Mouse (Mus musculus) lung, postnatal 0 days (tissue): Measurements from ENCODE around the gene Cachd1. TPM values are rescaled to one million over a fixed set of nuclear protein-coding genes. Genes with fewer than 3 reads are reported as not detected.

Experiments
- ATAC-seq: fragments of 200-750 bp; cut with Nextera tagmentation; 2 replicates; pipeline ENCODE4 v1.8.0; 2017; ENCODE audit warnings: moderate library complexity
- DNase-seq: peaks from one replicate; pipeline ENCODE4 v3.0.0-alpha.2; 2016; ENCODE audit warnings: low spot score
- H3K27ac ChIP-seq: fragments of 300-500 bp; sonication (generic); 2 replicates; pipeline ENCODE4 v1.5.1; 2014; ENCODE audit warnings: antibody characterized with exemption, mild to moderate bottlenecking, low read length, mixed read lengths
- H3K27me3 ChIP-seq: fragments of 300-500 bp; sonication (generic); replicated peaks from 2 replicates; pipeline ENCODE4 v1.6.1; 2014; ENCODE audit warnings: low read length, mixed read lengths; ENCODE audit not compliant: insufficient read depth
- H3K36me3 ChIP-seq: fragments of 300-500 bp; sonication (generic); 2 replicates; pipeline ENCODE4 v1.6.1; 2014; ENCODE audit warnings: low read length, mixed read lengths; ENCODE audit not compliant: insufficient read depth
- H3K4me1 ChIP-seq: fragments of 300-500 bp; sonication (generic); 2 replicates; pipeline ENCODE4 v1.6.1; 2014; ENCODE audit warnings: antibody characterized with exemption, low read depth, low read length, mixed read lengths; ENCODE audit not compliant: insufficient read depth
- H3K4me2 ChIP-seq: fragments of 300-500 bp; sonication (generic); replicated peaks from 2 replicates; pipeline ENCODE4 v1.6.1; 2014; ENCODE audit warnings: low read depth, mild to moderate bottlenecking, low read length, moderate library complexity, mixed read lengths
- H3K4me3 ChIP-seq: fragments of 300-500 bp; sonication (generic); 2 replicates; pipeline ENCODE4 v1.5.1; 2014; ENCODE audit warnings: low read depth, low read length
- H3K9ac ChIP-seq: fragments of 300-500 bp; sonication (generic); replicated peaks from 2 replicates; pipeline ENCODE4 v1.6.1; 2014; ENCODE audit warnings: low read depth, mild to moderate bottlenecking
- H3K9me3 ChIP-seq: fragments of 300-500 bp; sonication (generic); 2 replicates; pipeline ENCODE4 v1.6.1; 2016; ENCODE audit warnings: low read length, mixed read lengths
- CTCF ChIP-seq: IDR thresholded peaks from 2 replicates; pipeline ENCODE4 v1.5.1; 2016; ENCODE audit warnings: antibody characterized with exemption, mild to moderate bottlenecking
- EP300 ChIP-seq: IDR thresholded peaks from 2 replicates; pipeline ENCODE4 v1.6.1; 2016; ENCODE audit warnings: antibody characterized with exemption, mild to moderate bottlenecking, control low read depth
- WGBS: fragments of 180-500 bp; shearing (Covaris S2); extraction: QIAGEN DNeasy Blood & Tissue Kit; methylation state at CpG from one replicate; pipeline ENCODE4 v1.1.7; 2014; 5-methylcytosine and 5-hydroxymethylcytosine counted together
- polyA plus RNA-seq: library from polyadenylated mRNA; unstranded; fragments of >200 nt; fragmentation: Nextera tagmentation; extraction: Ambion mirVana; gene quantifications from 2 replicates; pipeline ENCODE4 v1.2.1, GENCODE M21; 2015

The Cachd1 gene
- polyA plus RNA-seq, 1 experiment from 2014 or later = 10.3 TPM

- no peak overlapping the region for H3K4me2 ChIP-seq
- H3K27me3 ChIP-seq = no peaks in the 10 kb centered on the region
- H3K9me3 ChIP-seq = no peaks in the 10 kb centered on the region
- no peak overlapping the region for H3K9ac ChIP-seq
- DNase-seq (no peak), ATAC-seq (no peak)
- no peak overlapping the region for H3K4me3 ChIP-seq
- H3K36me3 ChIP-seq = no peaks in the 10 kb centered on the region
- no peak for TF ChIP-seq CTCF
- no peak for TF ChIP-seq EP300
- peaks cover 3% of the 10 kb centered on the region; the same call in 1 of the 2 replicates for H3K4me1 ChIP-seq
- no peak overlapping the region for H3K27ac ChIP-seq
Observed at GRCm38 (mm10) chr4:101044149-101044548, 267.7 kb downstream of the Cachd1 start.

GRCm38 (mm10) chr4:101046576-101046975 is 270.1 kb downstream of the Cachd1 start:
- Histone ChIP-seq H3K4me1 (peaks cover 3% of the 10 kb centered on the region; the same call in 1 of the 2 replicates), H3K4me2 (no peak overlapping the region), H3K9me3 (no peaks in the 10 kb centered on the region), H3K27me3 (no peaks in the 10 kb centered on the region), H3K4me3 (no peak overlapping the region), H3K36me3 (no peaks in the 10 kb centered on the region), H3K27ac (no peak overlapping the region), H3K9ac (no peak overlapping the region)
- DNase-seq (peak; percentile 37), ATAC-seq (peak; percentile 35; the same call in 1 of the 2 replicates)
- TF ChIP-seq CTCF (no peak), EP300 (no peak)
- 42% methylated on average over 4 of the region's 4 CpGs for whole genome bisulfite sequencing

- Histone ChIP-seq H3K27me3 (no peaks in the 10 kb centered on the region), H3K27ac (no peak overlapping the region), H3K4me3 (no peak overlapping the region), H3K9me3 (no peaks in the 10 kb centered on the region), H3K36me3 (no peaks in the 10 kb centered on the region), H3K4me1 (no peaks in the 10 kb centered on the region), H3K4me2 (no peak overlapping the region), H3K9ac (no peak overlapping the region)
- ATAC-seq (peak; percentile 95), DNase-seq (peak; percentile 83)
- WGBS = 46% methylated on average over 2 of the region's 2 CpGs
- no peak for TF ChIP-seq CTCF
- TF ChIP-seq EP300 = peak; percentile 24; the same call in 1 of the 2 replicates
Observed at GRCm38 (mm10) chr4:101062146-101062545, 285.7 kb downstream of the Cachd1 start.

- H3K27ac ChIP-seq = no peak overlapping the region
- H3K27me3 ChIP-seq = no peaks in the 10 kb centered on the region
- no peaks in the 10 kb centered on the region for H3K9me3 ChIP-seq
- H3K4me2 ChIP-seq = no peak overlapping the region
- no peaks in the 10 kb centered on the region for H3K36me3 ChIP-seq
- no peak for ATAC-seq
- H3K4me1 ChIP-seq = no peaks in the 10 kb centered on the region; the same call in 1 of the 2 replicates
- WGBS = 33% methylated on average over 5 of the region's 5 CpGs
- peak; percentile 35 for DNase-seq
- no peak for TF ChIP-seq CTCF
- no peak for TF ChIP-seq EP300
- H3K9ac ChIP-seq = no peak overlapping the region
- H3K4me3 ChIP-seq = no peak overlapping the region
Observed at GRCm38 (mm10) chr4:101066401-101066800, 289.9 kb downstream of the Cachd1 start.

- TF ChIP-seq CTCF = peak; percentile 53
- no peak for TF ChIP-seq EP300
- Histone ChIP-seq H3K27ac (peak within 1 kb of the TSS; percentile 72), H3K4me1 (no peaks in the 10 kb centered on the region; the same call in 1 of the 2 replicates), H3K27me3 (no peaks in the 10 kb centered on the region), H3K4me3 (peak within 1 kb of the TSS; percentile 78), H3K9ac (peak within 1 kb of the TSS; percentile 52), H3K4me2 (peak within 1 kb of the TSS; percentile 98), H3K9me3 (no peaks in the 10 kb centered on the region), H3K36me3 (no peaks in the 10 kb centered on the region)
- peak; percentile 86 for DNase-seq
- ATAC-seq = peak; percentile 88
- 2% methylated on average over 31 of the region's 54 CpGs for WGBS
Observed at GRCm38 (mm10) chr4:101068786-101069153, 292.3 kb downstream of the Cachd1 start, which contains the start of gene Raver2. Gene Raver2 (plus strand): TSS chr4:101068983.

- 3% methylated on average over 55 of the region's 55 CpGs for WGBS
- TF ChIP-seq EP300 = no peak
- no peak for TF ChIP-seq CTCF
- Histone ChIP-seq H3K4me3 (peak overlapping the region; percentile 78), H3K27ac (peak overlapping the region; percentile 72), H3K4me2 (peak overlapping the region; percentile 98), H3K4me1 (no peaks in the 10 kb centered on the region; the same call in 1 of the 2 replicates), H3K9me3 (no peaks in the 10 kb centered on the region), H3K9ac (peak overlapping the region; percentile 52), H3K36me3 (no peaks in the 10 kb centered on the region), H3K27me3 (no peaks in the 10 kb centered on the region)
- ATAC-seq (peak; percentile 69), DNase-seq (peak; percentile 53)
Observed at GRCm38 (mm10) chr4:101069154-101069971, 292.9 kb downstream of the Cachd1 start.
